Mouse (Mus musculus): ENCODE data around the gene Tmem179b. TPM values are rescaled to one million over a fixed set of nuclear protein-coding genes. Genes with fewer than 3 reads are reported as not detected.

The Tmem179b gene
- polyA plus RNA-seq, 1 experiment: 31.6 TPM

GRCm38 (mm10) chr19:8722907-8723573, 51.2 kb downstream of the Tmem179b start, which contains the start of gene Slc3a2:
TSS of gene Slc3a2 (minus strand) at chr19:8723369.
- H3K79me2 ChIP-seq (ENCODE audit: control insufficient read depth, insufficient read depth): peaks cover 58% of the 10 kb centered on the region
- H3K27me3 ChIP-seq (ENCODE audit: control insufficient read depth, insufficient read depth, insufficient read length): no peaks in the 10 kb centered on the region
- H3K36me3 ChIP-seq (ENCODE audit: control insufficient read depth, insufficient read depth): peaks cover 35% of the 10 kb centered on the region
- TF ChIP-seq CEBPB (IDR thresholded peaks at IDR 0.05; ENCODE audit: insufficient read depth, poor library complexity, severe bottlenecking) (no peak), SRF (IDR thresholded peaks at IDR 0.05; ENCODE audit: control insufficient read depth, insufficient read length, low read depth) (peak; percentile 78), POLR2A (IDR thresholded peaks at IDR 0.05; ENCODE audit: insufficient read length, low read depth) (peak; percentile 83), MYOG (IDR thresholded peaks at IDR 0.05; ENCODE audit: control insufficient read depth in 1 of 3, insufficient read depth in 1 of 3, insufficient read length in 2 of 3, low read depth in 2 of 3) (no peak), REST (IDR thresholded peaks at IDR 0.05; ENCODE audit: insufficient read depth, insufficient read length) (no peak), MAX (IDR thresholded peaks at IDR 0.05; ENCODE audit: low read depth) (peak; percentile 75), TCF3 (IDR thresholded peaks at IDR 0.05; ENCODE audit: insufficient read length, low read depth) (no peak), POLR2AphosphoS2 (IDR thresholded peaks at IDR 0.05; ENCODE audit: insufficient read length, low read depth) (peak; percentile 85), USF1 (IDR thresholded peaks at IDR 0.05; ENCODE audit: low read depth) (no peak), TCF12 (IDR thresholded peaks at IDR 0.05; ENCODE audit: insufficient read depth, poor library complexity, severe bottlenecking) (no peak), MYOD1 (IDR thresholded peaks at IDR 0.05; ENCODE audit: control insufficient read depth in 1 of 3, insufficient read length in 2 of 3, low read depth in 2 of 3) (no peak), E2F4 (IDR thresholded peaks at IDR 0.05; ENCODE audit: insufficient read depth) (peak; percentile 51)
- H3K4me3 ChIP-seq: peak within 1 kb of the TSS; percentile 97
- H3K4me2 ChIP-seq (ENCODE audit: low read depth): peak within 1 kb of the TSS; percentile 94
- peak within 1 kb of the TSS; percentile 26 for H3ac ChIP-seq (ENCODE audit: control insufficient read depth, insufficient read length)

- Histone ChIP-seq H3K4me2 (ENCODE audit: low read depth) (peak overlapping the region; percentile 67), H3K4me3 (peak overlapping the region; percentile 97), H3K27me3 (ENCODE audit: control insufficient read depth, insufficient read depth, insufficient read length) (no peaks in the 10 kb centered on the region), H3K36me3 (ENCODE audit: control insufficient read depth, insufficient read depth) (peaks cover 35% of the 10 kb centered on the region), H3K79me2 (ENCODE audit: control insufficient read depth, insufficient read depth) (peaks cover 61% of the 10 kb centered on the region), H3ac (ENCODE audit: control insufficient read depth, insufficient read length) (peak overlapping the region; percentile 26)
- TF ChIP-seq TCF3 (IDR thresholded peaks at IDR 0.05; ENCODE audit: insufficient read length, low read depth) (no peak), POLR2AphosphoS2 (IDR thresholded peaks at IDR 0.05; ENCODE audit: insufficient read length, low read depth) (no peak), TCF12 (IDR thresholded peaks at IDR 0.05; ENCODE audit: insufficient read depth, poor library complexity, severe bottlenecking) (no peak), REST (IDR thresholded peaks at IDR 0.05; ENCODE audit: insufficient read depth, insufficient read length) (no peak), MAX (IDR thresholded peaks at IDR 0.05; ENCODE audit: low read depth) (no peak), USF1 (IDR thresholded peaks at IDR 0.05; ENCODE audit: low read depth) (no peak), POLR2A (IDR thresholded peaks at IDR 0.05; ENCODE audit: insufficient read length, low read depth) (no peak), MYOD1 (IDR thresholded peaks at IDR 0.05; ENCODE audit: control insufficient read depth in 1 of 3, insufficient read length in 2 of 3, low read depth in 2 of 3) (no peak), MYOG (IDR thresholded peaks at IDR 0.05; ENCODE audit: control insufficient read depth in 1 of 3, insufficient read depth in 1 of 3, insufficient read length in 2 of 3, low read depth in 2 of 3) (no peak), SRF (IDR thresholded peaks at IDR 0.05; ENCODE audit: control insufficient read depth, insufficient read length, low read depth) (no peak), E2F4 (IDR thresholded peaks at IDR 0.05; ENCODE audit: insufficient read depth) (no peak), CEBPB (IDR thresholded peaks at IDR 0.05; ENCODE audit: insufficient read depth, poor library complexity, severe bottlenecking) (no peak)
Measured at GRCm38 (mm10) chr19:8722559-8722906, 51.7 kb downstream of the Tmem179b start.

Other genes starting within 250 kb of the Tmem179b start
- gene Slc22a8, start 183.2 kb downstream of the Tmem179b start, polyA plus RNA-seq (2012; fragmentation: generic; extraction: Trizol): not detected
- gene Slc22a6, start 156.4 kb downstream of the Tmem179b start, polyA plus RNA-seq (2012; fragmentation: generic; extraction: Trizol): not detected
- gene Chrm1, start 110.7 kb downstream of the Tmem179b start, polyA plus RNA-seq (2012; fragmentation: generic; extraction: Trizol): not detected
- 806 TPM for gene Slc3a2, start 51.1 kb downstream of the Tmem179b start, polyA plus RNA-seq (2012; fragmentation: generic; extraction: Trizol)
- gene Wdr74, start 38.6 kb downstream of the Tmem179b start, polyA plus RNA-seq (2012; fragmentation: generic; extraction: Trizol): 109 TPM
- gene 1700092M07Rik, start 33.7 kb downstream of the Tmem179b start, polyA plus RNA-seq (2012; fragmentation: generic; extraction: Trizol): 0.94 TPM
- gene Stx5a, start 33.1 kb downstream of the Tmem179b start, polyA plus RNA-seq (2012; fragmentation: generic; extraction: Trizol): 49.5 TPM
- gene Nxf1, start 17.4 kb downstream of the Tmem179b start, polyA plus RNA-seq (2012; fragmentation: generic; extraction: Trizol): 64.3 TPM
- 59.4 TPM for gene Tmem223, start 3.5 kb downstream of the Tmem179b start, polyA plus RNA-seq (2012; fragmentation: generic; extraction: Trizol)
- gene Taf6l, start 11.9 kb upstream of the Tmem179b start, polyA plus RNA-seq (2012; fragmentation: generic; extraction: Trizol): 19.6 TPM
- gene Polr2g, start 24.1 kb upstream of the Tmem179b start, polyA plus RNA-seq (2012; fragmentation: generic; extraction: Trizol): 152 TPM
- gene Zbtb3, start 28.1 kb upstream of the Tmem179b start, polyA plus RNA-seq (2012; fragmentation: generic; extraction: Trizol): 2.4 TPM
- gene Ttc9c, start 44.9 kb upstream of the Tmem179b start, polyA plus RNA-seq (2012; fragmentation: generic; extraction: Trizol): 18.7 TPM
- gene Hnrnpul2, start 45.5 kb upstream of the Tmem179b start, polyA plus RNA-seq (2012; fragmentation: generic; extraction: Trizol): 42.1 TPM
- gene AC129217.1, start 55.3 kb upstream of the Tmem179b start, polyA plus RNA-seq (2012; fragmentation: generic; extraction: Trizol): 1.00 TPM
- 5.7 TPM for gene Bscl2, start 63.0 kb upstream of the Tmem179b start, polyA plus RNA-seq (2012; fragmentation: generic; extraction: Trizol)
- gene Gng3, start 64.7 kb upstream of the Tmem179b start, polyA plus RNA-seq (2012; fragmentation: generic; extraction: Trizol): 0.25 TPM
- gene Lrrn4cl, start 76.3 kb upstream of the Tmem179b start, polyA plus RNA-seq (2012; fragmentation: generic; extraction: Trizol): 0.25 TPM
- gene Ubxn1, start 97.0 kb upstream of the Tmem179b start, polyA plus RNA-seq (2012; fragmentation: generic; extraction: Trizol): 236 TPM
- gene Uqcc3, start 106.5 kb upstream of the Tmem179b start, polyA plus RNA-seq (2012; fragmentation: generic; extraction: Trizol): 37.0 TPM
- 3.3 TPM for gene Lbhd1, start 109.3 kb upstream of the Tmem179b start, polyA plus RNA-seq (2012; fragmentation: generic; extraction: Trizol)
- gene Gm49403, start 109.5 kb upstream of the Tmem179b start, polyA plus RNA-seq (2012; fragmentation: generic; extraction: Trizol): not detected
- gene 1810009A15Rik, start 114.4 kb upstream of the Tmem179b start, polyA plus RNA-seq (2012; fragmentation: generic; extraction: Trizol): 73.1 TPM
- gene Gm49416, start 114.5 kb upstream of the Tmem179b start, polyA plus RNA-seq (2012; fragmentation: generic; extraction: Trizol): 0.44 TPM
- gene Ints5, start 118.5 kb upstream of the Tmem179b start, polyA plus RNA-seq (2012; fragmentation: generic; extraction: Trizol): 23.2 TPM
- 109 TPM for gene Ganab, start 123.6 kb upstream of the Tmem179b start, polyA plus RNA-seq (2012; fragmentation: generic; extraction: Trizol)
- gene B3gat3, start 145.9 kb upstream of the Tmem179b start, polyA plus RNA-seq (2012; fragmentation: generic; extraction: Trizol): 66.3 TPM
- gene Rom1, start 154.9 kb upstream of the Tmem179b start, polyA plus RNA-seq (2012; fragmentation: generic; extraction: Trizol): 6.0 TPM
- gene Eml3, start 155.1 kb upstream of the Tmem179b start, polyA plus RNA-seq (2012; fragmentation: generic; extraction: Trizol): 14.7 TPM
- 81.5 TPM for gene Mta2, start 167.4 kb upstream of the Tmem179b start, polyA plus RNA-seq (2012; fragmentation: generic; extraction: Trizol)
- gene Tut1, start 179.4 kb upstream of the Tmem179b start, polyA plus RNA-seq (2012; fragmentation: generic; extraction: Trizol): 24.9 TPM
- 896 TPM for gene Eef1g, start 192.6 kb upstream of the Tmem179b start, polyA plus RNA-seq (2012; fragmentation: generic; extraction: Trizol)
- gene Ahnak, start 214.8 kb upstream of the Tmem179b start, polyA plus RNA-seq (2012; fragmentation: generic; extraction: Trizol): 93.3 TPM

Measured in myocyte (in vitro differentiated cells).